ENCODE assay signal across 24 mouse cellular contexts in the genomic region with DNA sequence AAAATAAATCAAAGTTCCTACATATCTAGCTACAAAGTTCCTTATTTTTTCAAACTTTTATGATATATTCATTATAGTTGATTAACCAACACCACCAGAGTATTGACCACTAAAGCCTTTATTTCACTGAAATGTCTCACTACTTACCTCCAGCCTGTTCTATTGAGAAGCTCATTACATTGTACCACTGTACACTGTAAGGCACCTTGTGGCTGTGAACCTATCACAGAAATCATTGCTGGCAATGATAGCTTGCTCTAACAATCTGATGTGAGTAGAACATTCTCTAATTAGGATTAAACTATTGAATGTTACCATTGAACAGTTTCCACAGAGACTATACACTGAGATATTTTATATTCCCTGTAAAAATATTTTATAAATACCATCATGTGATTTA.
"Had no signal": no experiment of that assay in that cellular context is flagged by ENCODE, and none has a peak within 500 bp of the region (broad histone marks: within the 10 kb centered on the region; RNA-seq: fewer than 3 reads in every experiment).

No protein-coding gene starts in this region.

- H3K9me3 ChIP-seq: heart, embryonic 13.5 days; heart, embryonic 15.5 days; hindbrain, embryonic 13.5 days; hindbrain, embryonic 15.5 days; kidney, embryonic 15.5 days; limb, embryonic 13.5 days; limb, embryonic 15.5 days; liver, embryonic 12.5 days had no signal

- DNase-seq: gastrocnemius, postnatal 14 days; gastrocnemius, postnatal 36 days; heart, adult 11 months; heart, adult 2 months; heart, postnatal 14 days; heart, postnatal 36 days; kidney, adult 11 months; kidney, adult 2 months; kidney, adult 9 months; kidney, postnatal 14 days; kidney, postnatal 36 days had no signal

- ATAC-seq: intestine, embryonic 16.5 days; liver, embryonic 12.5 days had no signal

- H3K27me3 ChIP-seq: heart, embryonic 13.5 days; heart, embryonic 15.5 days; hindbrain, embryonic 13.5 days; hindbrain, embryonic 15.5 days; kidney, embryonic 15.5 days; limb, embryonic 13.5 days; limb, embryonic 15.5 days; liver, embryonic 12.5 days had no signal

- H3K4me3 ChIP-seq: heart, adult 2 months; heart, embryonic 13.5 days; heart, embryonic 15.5 days; hindbrain, embryonic 13.5 days; hindbrain, embryonic 15.5 days; kidney, embryonic 15.5 days; limb, embryonic 13.5 days; limb, embryonic 15.5 days; liver, embryonic 12.5 days had no signal

- H3K4me1 ChIP-seq: heart, embryonic 13.5 days; heart, embryonic 15.5 days; hindbrain, embryonic 13.5 days; hindbrain, embryonic 15.5 days; kidney, embryonic 15.5 days; limb, embryonic 13.5 days; limb, embryonic 15.5 days; liver, embryonic 12.5 days had no signal

- H3K36me3 ChIP-seq: heart, embryonic 13.5 days; heart, embryonic 15.5 days; hindbrain, embryonic 13.5 days; hindbrain, embryonic 15.5 days; kidney, embryonic 15.5 days; limb, embryonic 13.5 days; limb, embryonic 15.5 days; liver, embryonic 12.5 days had no signal

- H3K27ac ChIP-seq: heart, adult 2 months; heart, embryonic 13.5 days; heart, embryonic 15.5 days; hindbrain, embryonic 13.5 days; hindbrain, embryonic 15.5 days; hindbrain, postnatal 0 days; kidney, embryonic 15.5 days; kidney, postnatal 0 days; limb, embryonic 13.5 days; limb, embryonic 15.5 days; liver, embryonic 12.5 days; liver, embryonic 14.5 days had no signal

- H3K4me2 ChIP-seq: heart, embryonic 11.5 days; heart, embryonic 13.5 days; heart, embryonic 15.5 days; hindbrain, embryonic 13.5 days; hindbrain, embryonic 15.5 days; kidney, embryonic 15.5 days; limb, embryonic 13.5 days; limb, embryonic 15.5 days; liver, embryonic 12.5 days had no signal

- H3K9ac ChIP-seq: heart, embryonic 13.5 days; heart, embryonic 15.5 days; hindbrain, embryonic 13.5 days; hindbrain, embryonic 15.5 days; kidney, embryonic 15.5 days; limb, embryonic 13.5 days; limb, embryonic 15.5 days; liver, embryonic 12.5 days; liver, embryonic 14.5 days had no signal
